Mouse (Mus musculus): ENCODE data around the gene Pla2g4e.
"Not testable (repeated sequence)": the region's sequence is repeated elsewhere in the genome, so short reads cannot be mapped to it uniquely, and the experiment has no call there.

Pla2g4e gene

GRCm38 (mm10) chr2:120244679-120245420 is at the start of gene Pla2g4e:
Gene Pla2g4e, minus strand, starts transcription at chr2:120245335.
- no peak for DNase-seq (ENCODE audit: low spot score)

- DNase-seq (ENCODE audit: low spot score): no peak
These were observed 46.4 kb upstream of the Pla2g4e start for GRCm38 (mm10) chr2:120291471-120292078.

GRCm38 (mm10) chr2:120288995-120289394 is 43.9 kb upstream of the Pla2g4e start, which contains the start of gene Pla2g4d:
Gene Pla2g4d, minus strand, starts transcription at chr2:120289197.
- DNase-seq (ENCODE audit: low spot score): no peak

GRCm38 (mm10) chr2:120288401-120288800 is 43.3 kb upstream of the Pla2g4e start:
- DNase-seq (ENCODE audit: low spot score): no peak

- no peak for DNase-seq (ENCODE audit: low spot score)
These were observed 40.5 kb upstream of the Pla2g4e start for GRCm38 (mm10) chr2:120285639-120286038.

GRCm38 (mm10) chr2:120284705-120285104 is 39.6 kb upstream of the Pla2g4e start:
- DNase-seq (ENCODE audit: low spot score): no peak

- DNase-seq (ENCODE audit: low spot score): no peak
These were observed 39.0 kb upstream of the Pla2g4e start for GRCm38 (mm10) chr2:120284094-120284493.

GRCm38 (mm10) chr2:120283550-120283949 is 38.4 kb upstream of the Pla2g4e start:
- no peak for DNase-seq (ENCODE audit: low spot score)

GRCm38 (mm10) chr2:120281221-120281620 is 36.1 kb upstream of the Pla2g4e start:
- no peak for DNase-seq (ENCODE audit: low spot score)

- peak; percentile 18 for DNase-seq (ENCODE audit: low spot score)
These were observed 34.8 kb upstream of the Pla2g4e start for GRCm38 (mm10) chr2:120279961-120280360.

- no peak for DNase-seq (ENCODE audit: low spot score)
These were observed 31.8 kb upstream of the Pla2g4e start for GRCm38 (mm10) chr2:120276951-120277350.

GRCm38 (mm10) chr2:120268635-120269034 is 23.5 kb upstream of the Pla2g4e start:
- no peak for DNase-seq (ENCODE audit: low spot score)

GRCm38 (mm10) chr2:120265523-120265922 is 20.4 kb upstream of the Pla2g4e start:
- no peak for DNase-seq (ENCODE audit: low spot score)

GRCm38 (mm10) chr2:120264858-120265257 is 19.7 kb upstream of the Pla2g4e start:
- DNase-seq (ENCODE audit: low spot score): no peak

GRCm38 (mm10) chr2:120262876-120263275 is 17.7 kb upstream of the Pla2g4e start:
- no peak for DNase-seq (ENCODE audit: low spot score)

- DNase-seq (ENCODE audit: low spot score): no peak
These were observed 16.2 kb upstream of the Pla2g4e start for GRCm38 (mm10) chr2:120261346-120261745.

- DNase-seq (ENCODE audit: low spot score): no peak
These were observed 11.1 kb upstream of the Pla2g4e start for GRCm38 (mm10) chr2:120256259-120256658.

- no peak for DNase-seq (ENCODE audit: low spot score)
These were observed 7.5 kb upstream of the Pla2g4e start for GRCm38 (mm10) chr2:120252644-120253043.

GRCm38 (mm10) chr2:120245421-120246016 is 384 bp upstream of the Pla2g4e start:
- DNase-seq (ENCODE audit: low spot score): no peak

GRCm38 (mm10) chr2:120243995-120244394 is 1.1 kb downstream of the Pla2g4e start:
- DNase-seq (ENCODE audit: low spot score): no peak

- no peak for DNase-seq (ENCODE audit: low spot score)
These were observed 2.2 kb downstream of the Pla2g4e start for GRCm38 (mm10) chr2:120242791-120243467.

- not testable (repeated sequence) for DNase-seq (ENCODE audit: low spot score)
These were observed 6.4 kb downstream of the Pla2g4e start for GRCm38 (mm10) chr2:120238733-120239132.

- DNase-seq (ENCODE audit: low spot score): no peak
These were observed 7.4 kb downstream of the Pla2g4e start for GRCm38 (mm10) chr2:120237784-120238183.
